Mouse (Mus musculus): ENCODE measurements around the gene Crls1. TPM values are rescaled to one million over a fixed set of nuclear protein-coding genes. Genes with fewer than 3 reads are reported as not detected.

Crls1 gene
- polyA plus RNA-seq, 1 experiment from 2014 or later: 18.0 TPM

GRCm38 (mm10) chr2:132898211-132898610 is 51.7 kb downstream of the Crls1 start:
- no peak overlapping the region for H3K9ac ChIP-seq
- no peak overlapping the region for H3K4me2 ChIP-seq
- 60% methylated on average over 1 of the region's 1 CpGs for WGBS
- H3K36me3 ChIP-seq (replicated peaks): no peaks in the 10 kb centered on the region
- no peak overlapping the region for H3K4me3 ChIP-seq
- H3K27me3 ChIP-seq (replicated peaks): no peaks in the 10 kb centered on the region
- H3K27ac ChIP-seq: no peak overlapping the region
- no peaks in the 10 kb centered on the region for H3K4me1 ChIP-seq
- ATAC-seq (replicated peaks): no peak
- no peaks in the 10 kb centered on the region for H3K9me3 ChIP-seq

GRCm38 (mm10) chr2:132900596-132900995 is 54.1 kb downstream of the Crls1 start:
- Histone ChIP-seq H3K9me3 (no peaks in the 10 kb centered on the region), H3K27me3 (replicated peaks) (no peaks in the 10 kb centered on the region), H3K4me2 (no peak overlapping the region), H3K4me3 (no peak overlapping the region), H3K27ac (no peak overlapping the region), H3K9ac (no peak overlapping the region), H3K4me1 (no peaks in the 10 kb centered on the region), H3K36me3 (replicated peaks) (no peaks in the 10 kb centered on the region)
- 91% methylated on average over 1 of the region's 1 CpGs for WGBS
- no peak for ATAC-seq (replicated peaks)

GRCm38 (mm10) chr2:132901636-132902035 is 55.2 kb downstream of the Crls1 start:
- no peak overlapping the region for H3K27ac ChIP-seq
- 72% methylated on average over 4 of the region's 4 CpGs for WGBS
- no peak overlapping the region for H3K9ac ChIP-seq
- H3K36me3 ChIP-seq (replicated peaks): no peaks in the 10 kb centered on the region
- H3K4me2 ChIP-seq: no peak overlapping the region
- no peaks in the 10 kb centered on the region for H3K27me3 ChIP-seq (replicated peaks)
- ATAC-seq (replicated peaks): no peak
- H3K4me3 ChIP-seq: no peak overlapping the region
- H3K9me3 ChIP-seq: no peaks in the 10 kb centered on the region
- H3K4me1 ChIP-seq: no peaks in the 10 kb centered on the region

GRCm38 (mm10) chr2:132902056-132902455 is 55.6 kb downstream of the Crls1 start:
- Histone ChIP-seq H3K36me3 (replicated peaks) (no peaks in the 10 kb centered on the region), H3K27ac (no peak overlapping the region), H3K27me3 (replicated peaks) (no peaks in the 10 kb centered on the region), H3K4me2 (no peak overlapping the region), H3K9ac (no peak overlapping the region), H3K4me1 (no peaks in the 10 kb centered on the region), H3K9me3 (no peaks in the 10 kb centered on the region), H3K4me3 (no peak overlapping the region)
- ATAC-seq (replicated peaks): peak; percentile 48; the same call in 1 of the 2 replicates
- 59% methylated on average over 4 of the region's 4 CpGs for WGBS

- Histone ChIP-seq H3K4me3 (no peak overlapping the region), H3K9ac (no peak overlapping the region), H3K4me1 (no peaks in the 10 kb centered on the region), H3K9me3 (no peaks in the 10 kb centered on the region), H3K27ac (no peak overlapping the region), H3K4me2 (no peak overlapping the region), H3K27me3 (replicated peaks) (no peaks in the 10 kb centered on the region), H3K36me3 (replicated peaks) (no peaks in the 10 kb centered on the region)
- WGBS: 34% methylated on average over 3 of the region's 3 CpGs
- ATAC-seq (replicated peaks): peak; percentile 67; the same call in 1 of the 2 replicates
Measured at GRCm38 (mm10) chr2:132903498-132903897, 57.0 kb downstream of the Crls1 start.

GRCm38 (mm10) chr2:132904961-132905360 is 58.5 kb downstream of the Crls1 start:
- 84% methylated on average over 2 of the region's 2 CpGs for WGBS
- Histone ChIP-seq H3K4me1 (no peaks in the 10 kb centered on the region), H3K4me3 (no peak overlapping the region), H3K9me3 (no peaks in the 10 kb centered on the region), H3K4me2 (no peak overlapping the region), H3K27ac (no peak overlapping the region), H3K9ac (no peak overlapping the region), H3K27me3 (replicated peaks) (no peaks in the 10 kb centered on the region), H3K36me3 (replicated peaks) (no peaks in the 10 kb centered on the region)
- ATAC-seq (replicated peaks): no peak

- Histone ChIP-seq H3K9ac (no peak overlapping the region), H3K4me1 (no peaks in the 10 kb centered on the region), H3K36me3 (replicated peaks) (no peaks in the 10 kb centered on the region), H3K27me3 (replicated peaks) (no peaks in the 10 kb centered on the region), H3K4me2 (no peak overlapping the region), H3K4me3 (no peak overlapping the region), H3K9me3 (no peaks in the 10 kb centered on the region), H3K27ac (no peak overlapping the region)
- WGBS: 31% methylated on average over 8 of the region's 8 CpGs
- no peak for ATAC-seq (replicated peaks)
Measured at GRCm38 (mm10) chr2:132906763-132907162, 60.3 kb downstream of the Crls1 start.

- Histone ChIP-seq H3K9ac (no peak overlapping the region), H3K4me1 (no peaks in the 10 kb centered on the region), H3K36me3 (replicated peaks) (no peaks in the 10 kb centered on the region), H3K27me3 (replicated peaks) (no peaks in the 10 kb centered on the region), H3K4me3 (no peak overlapping the region), H3K4me2 (no peak overlapping the region), H3K9me3 (no peaks in the 10 kb centered on the region), H3K27ac (no peak overlapping the region)
- WGBS: 72% methylated on average over 1 of the region's 1 CpGs
- no peak for ATAC-seq (replicated peaks)
Measured at GRCm38 (mm10) chr2:132914785-132915184, 68.3 kb downstream of the Crls1 start.

Other genes with a start within 250 kb of the Crls1 start
- gene Shld1, start 159.7 kb upstream of the Crls1 start, polyA plus RNA-seq (2015; fragmentation: Nextera tagmentation; extraction: Ambion mirVana): 21.4 and 21.8 TPM in 2 replicates
- 87.9 and 97.5 TPM in 2 replicates for gene Chgb, start 65.4 kb upstream of the Crls1 start, polyA plus RNA-seq (2015; fragmentation: Nextera tagmentation; extraction: Ambion mirVana)
- 17.8 and 21.8 TPM in 2 replicates for gene Trmt6, start 30.6 kb upstream of the Crls1 start, polyA plus RNA-seq (2015; fragmentation: Nextera tagmentation; extraction: Ambion mirVana)
- 5.2 and 5.5 TPM in 2 replicates for gene Mcm8, start 30.5 kb upstream of the Crls1 start, polyA plus RNA-seq (2015; fragmentation: Nextera tagmentation; extraction: Ambion mirVana)
- gene Lrrn4, start 34.2 kb downstream of the Crls1 start, polyA plus RNA-seq (2015; fragmentation: Nextera tagmentation; extraction: Ambion mirVana): 0.40 and 0.46 TPM in 2 replicates
- not detected in 2 replicates for gene Fermt1, start 99.2 kb downstream of the Crls1 start, polyA plus RNA-seq (2015; fragmentation: Nextera tagmentation; extraction: Ambion mirVana)